Mouse (Mus musculus) liver, embryonic 14.5 days (tissue): ENCODE measurements around the gene Stag1. TPM values are rescaled to one million over a fixed set of nuclear protein-coding genes. Genes with fewer than 3 reads are reported as not detected.

Experiments
- ATAC-seq: fragments of 200-750 bp; cut with Nextera tagmentation; 2 replicates; pipeline ENCODE4 v1.8.0; 2017; ENCODE audit warnings: moderate number of reproducible peaks, mild to moderate bottlenecking, moderate library complexity; ENCODE audit not compliant: insufficient read depth
- DNase-seq, 3 experiments: peaks; one replicate each; pipeline ENCODE4 v3.0.0-alpha.2; 2012 to 2013; ENCODE audit warnings: low read depth in 3 of 3, low spot score in 3 of 3
- H3K27ac ChIP-seq: fragments of 300-500 bp; sonication (generic); 2 replicates; pipeline ENCODE4 v1.5.1; 2014; ENCODE audit warnings: moderate library complexity, mild to moderate bottlenecking, control low read depth, inconsistent platforms
- H3K27me3 ChIP-seq: fragments of 300-500 bp; sonication (generic); 2 replicates; pipeline ENCODE4 v1.6.1; 2014; ENCODE audit warnings: mild to moderate bottlenecking, low read length, moderate library complexity; ENCODE audit not compliant: control insufficient read depth, insufficient read depth
- H3K36me3 ChIP-seq: fragments of 300-500 bp; sonication (generic); replicated peaks from 2 replicates; pipeline ENCODE4 v1.6.1; 2014; ENCODE audit warnings: low read depth; ENCODE audit not compliant: control insufficient read depth, insufficient read depth
- H3K4me1 ChIP-seq, 2 experiments: fragments of 200-500 bp in 1 of 2; fragments of 300-500 bp in 1 of 2; sonication (generic) in 1 of 2; replicated peaks; 2 replicates each; pipeline ENCODE4 v1.6.1; 2012 to 2014; ENCODE audit warnings: antibody characterized with exemption in 1 of 2, inconsistent platforms in 1 of 2, low read length in 1 of 2; ENCODE audit not compliant: control insufficient read depth in 2 of 2, insufficient read depth in 2 of 2
- H3K4me2 ChIP-seq: fragments of 300-500 bp; sonication (generic); 2 replicates; pipeline ENCODE4 v1.6.1; 2014; ENCODE audit warnings: low read depth, mild to moderate bottlenecking, control low read depth, moderate library complexity
- H3K4me3 ChIP-seq, 2 experiments: fragments of 200-500 bp in 1 of 2; fragments of 300-500 bp in 1 of 2; sonication (generic) in 1 of 2; 2 replicates each; pipeline ENCODE4 v1.5.1; 2012 to 2014; ENCODE audit warnings: low read depth in 2 of 2, low read length in 2 of 2, mild to moderate bottlenecking in 2 of 2, control low read depth in 1 of 2, inconsistent platforms in 1 of 2, moderate library complexity in 1 of 2; ENCODE audit not compliant: insufficient read depth in 1 of 2
- H3K9ac ChIP-seq: fragments of 300-500 bp; sonication (generic); replicated peaks from 2 replicates; pipeline ENCODE4 v1.6.1; 2014; ENCODE audit warnings: mild to moderate bottlenecking, control low read depth, moderate library complexity
- H3K9me3 ChIP-seq: fragments of 300-500 bp; sonication (generic); 2 replicates; pipeline ENCODE4 v1.6.1; 2016; ENCODE audit warnings: low read length, mixed read lengths; ENCODE audit not compliant: control insufficient read depth
- CTCF ChIP-seq: IDR thresholded peaks from 2 replicates; pipeline ENCODE4 v1.5.1; 2016; ENCODE audit warnings: antibody characterized with exemption, low read depth, control low read depth
- EP300 ChIP-seq: IDR thresholded peaks from 2 replicates; pipeline ENCODE4 v1.6.1; 2016; ENCODE audit warnings: antibody characterized with exemption, low read depth
- WGBS: fragments of 180-500 bp; shearing (Covaris S2); extraction: QIAGEN DNeasy Blood & Tissue Kit; methylation state at CpG from one replicate; pipeline ENCODE4 v1.1.7; 2014; ENCODE audit not compliant: insufficient replicate concordance; 5-methylcytosine and 5-hydroxymethylcytosine counted together
- polyA plus RNA-seq, 2 experiments: library from polyadenylated mRNA; depleted of rRNA in 1 of 2; stranded (reverse) in 1 of 2; unstranded in 1 of 2; fragments of >200 nt; fragmentation: Nextera tagmentation in 1 of 2; extraction: Ambion mirVana in 1 of 2; gene quantifications; 2 replicates each; pipeline versions ENCODE4 v1.2.1 to v1.2.3; 2012 to 2014

Stag1 gene
- polyA plus RNA-seq, 2 experiments = 11.6 to 18.2 TPM

GRCm38 (mm10) chr9:100605522-100605921, 7.9 kb downstream of the Stag1 start:
- no peak overlapping the region for H3K27ac ChIP-seq
- H3K27me3 ChIP-seq = no peaks in the 10 kb centered on the region
- TF ChIP-seq EP300 = no peak
- TF ChIP-seq CTCF = no peak
- no peak overlapping the region for H3K9ac ChIP-seq
- H3K4me3 ChIP-seq = no peak overlapping the region
- H3K36me3 ChIP-seq = no peaks in the 10 kb centered on the region
- no peak for ATAC-seq
- DNase-seq = no peak
- no peak overlapping the region for H3K4me2 ChIP-seq
- H3K9me3 ChIP-seq = no peaks in the 10 kb centered on the region
- no peaks in the 10 kb centered on the region for H3K4me1 ChIP-seq
- 82% methylated on average over 1 of the region's 1 CpGs for WGBS

- no peak overlapping the region for H3K27ac ChIP-seq
- no peak for DNase-seq
- 36% methylated on average over 7 of the region's 7 CpGs for WGBS
- no peaks in the 10 kb centered on the region for H3K9me3 ChIP-seq
- no peak overlapping the region for H3K4me2 ChIP-seq
- H3K27me3 ChIP-seq = no peaks in the 10 kb centered on the region
- H3K4me1 ChIP-seq = no peaks in the 10 kb centered on the region
- ATAC-seq = no peak
- no peaks in the 10 kb centered on the region for H3K36me3 ChIP-seq
- no peak for TF ChIP-seq CTCF
- no peak for TF ChIP-seq EP300
- no peak overlapping the region for H3K9ac ChIP-seq
- no peak overlapping the region for H3K4me3 ChIP-seq
These were observed 8.5 kb downstream of the Stag1 start for GRCm38 (mm10) chr9:100605985-100606554.

DNA sequence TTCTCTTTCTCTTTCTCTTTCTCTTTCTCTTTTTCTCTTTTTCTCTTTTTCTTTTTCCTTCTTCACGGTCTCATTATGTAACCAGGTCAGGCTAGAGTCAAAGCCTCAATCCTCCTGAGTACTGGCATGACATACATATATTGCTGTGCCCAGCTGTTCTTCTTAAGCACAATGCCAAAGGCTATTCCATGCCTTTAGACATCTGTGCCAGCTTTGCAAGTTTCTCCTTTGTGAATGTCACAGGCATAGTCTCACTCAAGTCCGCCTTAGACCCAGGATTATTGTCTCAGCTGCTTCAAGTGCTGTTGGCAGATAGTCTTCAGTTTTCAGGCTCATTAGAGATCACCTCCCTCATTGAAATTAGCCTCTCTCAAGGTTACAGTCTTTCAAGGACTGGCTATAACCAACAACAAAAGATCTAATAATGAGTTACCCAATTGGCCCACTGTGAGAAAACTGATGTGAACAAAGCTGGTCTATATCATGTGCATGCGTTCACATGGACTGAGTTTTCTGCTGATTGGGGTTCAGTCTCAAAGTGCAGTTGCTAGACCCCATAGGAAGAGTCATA, 16.0 kb downstream of the Stag1 start:
- no peaks in the 10 kb centered on the region for H3K27me3 ChIP-seq
- WGBS = 66% methylated on average over 3 of the region's 3 CpGs
- H3K9ac ChIP-seq = no peak overlapping the region
- no peak overlapping the region for H3K27ac ChIP-seq
- no peak for TF ChIP-seq CTCF
- TF ChIP-seq EP300 = no peak
- no peaks in the 10 kb centered on the region for H3K36me3 ChIP-seq
- H3K4me3 ChIP-seq = no peak overlapping the region
- H3K9me3 ChIP-seq = no peaks in the 10 kb centered on the region
- no peaks in the 10 kb centered on the region for H3K4me1 ChIP-seq
- ATAC-seq (no peak), DNase-seq (no peak)
- no peak overlapping the region for H3K4me2 ChIP-seq

- no peak overlapping the region for H3K4me3 ChIP-seq
- H3K27me3 ChIP-seq = no peaks in the 10 kb centered on the region
- ATAC-seq (no peak), DNase-seq (no peak)
- H3K9me3 ChIP-seq = no peaks in the 10 kb centered on the region
- no peak overlapping the region for H3K4me2 ChIP-seq
- WGBS = 72% methylated on average over 11 of the region's 11 CpGs
- no peaks in the 10 kb centered on the region for H3K36me3 ChIP-seq
- no peak overlapping the region for H3K9ac ChIP-seq
- H3K27ac ChIP-seq = no peak overlapping the region
- TF ChIP-seq CTCF (no peak), EP300 (no peak)
- no peaks in the 10 kb centered on the region for H3K4me1 ChIP-seq
These were observed 19.3 kb downstream of the Stag1 start for GRCm38 (mm10) chr9:100616947-100617346.

- Histone ChIP-seq H3K9ac (no peak overlapping the region), H3K4me1 (no peaks in the 10 kb centered on the region), H3K36me3 (no peaks in the 10 kb centered on the region), H3K27ac (no peak overlapping the region), H3K4me3 (no peak overlapping the region), H3K4me2 (no peak overlapping the region), H3K27me3 (no peaks in the 10 kb centered on the region), H3K9me3 (no peaks in the 10 kb centered on the region)
- ATAC-seq (no peak), DNase-seq (no peak)
- 55% methylated on average over 2 of the region's 2 CpGs for WGBS
- no peak for TF ChIP-seq CTCF
- TF ChIP-seq EP300 = no peak
These were observed 28.7 kb downstream of the Stag1 start for GRCm38 (mm10) chr9:100626258-100626657.
